ENCODE assay signal across 15 mouse cellular contexts in genomic region chr14:115048863-115049566, GRCm38 (mm10). TPM values are rescaled to one million over a fixed set of nuclear protein-coding genes. Genes with fewer than 3 reads are reported as not detected.
A peak's percentile ranks its signal among the peaks of the same experiment; 100 is the strongest.
DNase-seq lines count a peak whose midpoint lies in the region; ATAC-seq and TF ChIP-seq lines count a peak whose summit lies in the region.
"Had no signal": no experiment of that assay in that cellular context is flagged by ENCODE, and none has a peak within 500 bp of the region (broad histone marks: within the 10 kb centered on the region; RNA-seq: fewer than 3 reads in every experiment).

No protein-coding gene starts in this region.

- H3K36me3 ChIP-seq in forebrain, embryonic 16.5 days (ENCODE audit: control insufficient read depth, insufficient read depth) = peaks cover 20% of the 10 kb centered on the region
- peaks cover 43% of the 10 kb centered on the region for H3K36me3 ChIP-seq in forebrain, embryonic 10.5 days (replicated peaks)
- peaks cover 35% of the 10 kb centered on the region for H3K36me3 ChIP-seq in midbrain, embryonic 13.5 days
- H3K36me3 ChIP-seq in midbrain, embryonic 14.5 days (ENCODE audit: control insufficient read depth, insufficient read depth, low read length) = peaks cover 36% of the 10 kb centered on the region
- H3K36me3 ChIP-seq in limb, embryonic 13.5 days = peaks cover 41% of the 10 kb centered on the region

- DNase-seq in forebrain, embryonic 10.5 days (ENCODE audit: extremely low spot score, low spot score) = no peak
- DNase-seq in midbrain, embryonic 14.5 days = no peak
- DNase-seq in urinary bladder, adult 2 months (ENCODE audit: low spot score) = no peak
- DNase-seq in ovary, postnatal 10 days (ENCODE audit: low spot score) = no peak
- DNase-seq in gastrocnemius, adult 2 months = no peak
- DNase-seq: adrenal gland, postnatal 36 days; heart, postnatal 14 days; kidney, adult 2 months; lung, postnatal 14 days; thymus, adult 18-20 months had no signal

- no peak overlapping the region for H3K4me2 ChIP-seq in forebrain, embryonic 16.5 days (ENCODE audit: low read length)
- H3K4me2 ChIP-seq in midbrain, embryonic 13.5 days (replicated peaks) = no peak overlapping the region
- no peak overlapping the region for H3K4me2 ChIP-seq in midbrain, embryonic 14.5 days (ENCODE audit: low read length)
- H3K4me2 ChIP-seq in limb, embryonic 13.5 days (replicated peaks) = no peak overlapping the region

- ATAC-seq in forebrain, embryonic 16.5 days = peak; percentile 34; the same call in 1 of the 2 replicates
- 0 out of 2 replicates have a peak, but pooled peaks have one; percentile 55 for ATAC-seq in midbrain, embryonic 13.5 days
- no peak for ATAC-seq in midbrain, embryonic 14.5 days (ENCODE audit: low FRiP score, low TSS enrichment)
- peak; percentile 63; the same call in 1 of the 2 replicates for ATAC-seq in limb, embryonic 13.5 days (ENCODE audit: low FRiP score, low read depth)

- intact Hi-C loops in gastrocnemius, adult 2 months (cut with DNase I) = no loop called here

- no peak for TF ChIP-seq CTCF in gastrocnemius, adult 2 months (IDR thresholded peaks at IDR 0.05)

- peaks cover 7% of the 10 kb centered on the region; the same call in 1 of the 2 replicates for H3K4me1 ChIP-seq in forebrain, embryonic 16.5 days (replicated peaks; ENCODE audit: control insufficient read depth, insufficient read depth, low read length)
- peaks cover 17% of the 10 kb centered on the region for H3K4me1 ChIP-seq in forebrain, embryonic 10.5 days
- peaks cover 21% of the 10 kb centered on the region for H3K4me1 ChIP-seq in midbrain, embryonic 13.5 days (replicated peaks)
- peaks cover 4% of the 10 kb centered on the region; the same call in 1 of the 2 replicates for H3K4me1 ChIP-seq in midbrain, embryonic 14.5 days (ENCODE audit: control insufficient read depth, insufficient read depth, low read length)
- peaks cover 11% of the 10 kb centered on the region for H3K4me1 ChIP-seq in limb, embryonic 13.5 days

- WGBS in forebrain, embryonic 16.5 days = 33% methylated on average over 5 of the region's 5 CpGs
- 37% methylated on average over 5 of the region's 5 CpGs for whole genome bisulfite sequencing in forebrain, embryonic 10.5 days
- 32% methylated on average over 5 of the region's 5 CpGs for WGBS in midbrain, embryonic 13.5 days
- WGBS in midbrain, embryonic 14.5 days = 32% methylated on average over 5 of the region's 5 CpGs
- WGBS in limb, embryonic 13.5 days = 27% methylated on average over 5 of the region's 5 CpGs

- H3K9me3 ChIP-seq in forebrain, embryonic 16.5 days (ENCODE audit: control insufficient read depth, low read length) = no peaks in the 10 kb centered on the region
- no peaks in the 10 kb centered on the region for H3K9me3 ChIP-seq in forebrain, embryonic 10.5 days
- H3K9me3 ChIP-seq in midbrain, embryonic 13.5 days = no peaks in the 10 kb centered on the region
- no peaks in the 10 kb centered on the region for H3K9me3 ChIP-seq in midbrain, embryonic 14.5 days (ENCODE audit: control insufficient read depth, low read length)
- no peaks in the 10 kb centered on the region for H3K9me3 ChIP-seq in limb, embryonic 13.5 days

- no peak overlapping the region for H3K27ac ChIP-seq in forebrain, embryonic 16.5 days (ENCODE audit: low read length)
- H3K27ac ChIP-seq in forebrain, embryonic 10.5 days = no peak overlapping the region
- H3K27ac ChIP-seq in midbrain, embryonic 13.5 days = no peak overlapping the region
- no peak overlapping the region for H3K27ac ChIP-seq in midbrain, embryonic 14.5 days (replicated peaks; ENCODE audit: low read depth, low read length)
- no peak overlapping the region for H3K27ac ChIP-seq in limb, embryonic 13.5 days
- H3K27ac ChIP-seq in gastrocnemius, adult 2 months = no peak overlapping the region

- H3K27me3 ChIP-seq in forebrain, embryonic 16.5 days (replicated peaks; ENCODE audit: control insufficient read depth, insufficient read depth, low read length) = no peaks in the 10 kb centered on the region
- H3K27me3 ChIP-seq in forebrain, embryonic 10.5 days (ENCODE audit: poor library complexity, severe bottlenecking) = no peaks in the 10 kb centered on the region
- H3K27me3 ChIP-seq in midbrain, embryonic 13.5 days = no peaks in the 10 kb centered on the region
- H3K27me3 ChIP-seq in midbrain, embryonic 14.5 days (ENCODE audit: control insufficient read depth, insufficient read depth, low read length) = no peaks in the 10 kb centered on the region
- no peaks in the 10 kb centered on the region for H3K27me3 ChIP-seq in limb, embryonic 13.5 days

- no peak overlapping the region for H3K4me3 ChIP-seq in forebrain, embryonic 16.5 days (replicated peaks; ENCODE audit: low read length)
- no peak overlapping the region for H3K4me3 ChIP-seq in forebrain, embryonic 10.5 days
- no peak overlapping the region for H3K4me3 ChIP-seq in midbrain, embryonic 13.5 days (replicated peaks)
- no peak overlapping the region for H3K4me3 ChIP-seq in midbrain, embryonic 14.5 days (replicated peaks; ENCODE audit: low read depth, low read length)
- H3K4me3 ChIP-seq in limb, embryonic 13.5 days = no peak overlapping the region
- H3K4me3 ChIP-seq in gastrocnemius, adult 2 months = no peak overlapping the region

- H3K9ac ChIP-seq in forebrain, embryonic 16.5 days (replicated peaks; ENCODE audit: low read depth, low read length) = no peak overlapping the region
- no peak overlapping the region for H3K9ac ChIP-seq in midbrain, embryonic 13.5 days (replicated peaks)
- no peak overlapping the region for H3K9ac ChIP-seq in midbrain, embryonic 14.5 days (replicated peaks; ENCODE audit: low read length)
- H3K9ac ChIP-seq in limb, embryonic 13.5 days = no peak overlapping the region

RNA-seq across cellular contexts. Expression of gene Gpc5, which starts 43.0 kb away (rescaled TPM):
- 2.0 and 3.1 TPM in 2 replicates for polyA plus RNA-seq in forebrain, embryonic 16.5 days (2015; fragmentation: Nextera tagmentation; extraction: Ambion mirVana)
- polyA plus RNA-seq in forebrain, embryonic 10.5 days (2016; fragmentation: Nextera tagmentation; extraction: Ambion mirVana) = 0.81 and 0.85 TPM in 2 replicates
- polyA plus RNA-seq in midbrain, embryonic 13.5 days (2015; fragmentation: Nextera tagmentation; extraction: Ambion mirVana) = 2.1 and 2.6 TPM in 2 replicates
- polyA plus RNA-seq in midbrain, embryonic 14.5 days (2014; fragmentation: Nextera tagmentation; extraction: Ambion mirVana) = 5.4 and 5.5 TPM in 2 replicates
- 2.0 and 2.2 TPM in 2 replicates for polyA plus RNA-seq in limb, embryonic 13.5 days (2015; fragmentation: Nextera tagmentation; extraction: Ambion mirVana)
- 0.01 TPM in 1 of 2 replicates, not detected in the other for polyA plus RNA-seq in urinary bladder, adult 2 months (2012; rRNA removed)
- not detected for total RNA-seq in gastrocnemius, adult 2 months (2021)
- total RNA-seq: granulocyte monocyte progenitor cell, adult 5-6 weeks; heart, postnatal 14 days had no signal
- polyA plus RNA-seq: C2C12 had no signal
